Mouse (Mus musculus) ES-Bruce4 (cell line): ENCODE measurements around the gene Bcl2. TPM values are rescaled to one million over a fixed set of nuclear protein-coding genes. Genes with fewer than 3 reads are reported as not detected.

ENCODE experiments used
- H3K27ac ChIP-seq: 2 replicates; pipeline ENCODE4 v1.5.1; 2012; ENCODE audit warnings: low read length, inconsistent platforms; ENCODE audit not compliant: insufficient read depth
- H3K27me3 ChIP-seq: 2 replicates; pipeline ENCODE4 v1.6.1; 2012; ENCODE audit warnings: mild to moderate bottlenecking, low read length, inconsistent platforms; ENCODE audit not compliant: control insufficient read depth, poor library complexity, insufficient read depth, severe bottlenecking
- H3K36me3 ChIP-seq: 2 replicates; pipeline ENCODE4 v1.6.1; 2012; ENCODE audit warnings: inconsistent platforms, mild to moderate bottlenecking, low read length, moderate library complexity; ENCODE audit not compliant: control insufficient read depth, poor library complexity, insufficient read depth, severe bottlenecking
- H3K4me1 ChIP-seq: one replicate; pipeline ENCODE4 v1.8.1; 2011; ENCODE audit warnings: low read length; ENCODE audit not compliant: control insufficient read depth, insufficient read depth
- H3K4me3 ChIP-seq: 2 replicates; pipeline ENCODE4 v1.5.1; 2011; ENCODE audit warnings: low read depth, mild to moderate bottlenecking, low read length
- H3K9ac ChIP-seq: 2 replicates; pipeline ENCODE4 v1.6.1; 2012; ENCODE audit warnings: low read depth, mild to moderate bottlenecking, inconsistent platforms; ENCODE audit not compliant: poor library complexity, severe bottlenecking
- H3K9me3 ChIP-seq: replicated peaks from 2 replicates; pipeline ENCODE4 v1.6.1; 2012; ENCODE audit warnings: mild to moderate bottlenecking, low read length, inconsistent platforms; ENCODE audit not compliant: control insufficient read depth, poor library complexity, insufficient read depth, severe bottlenecking
- CTCF ChIP-seq: IDR thresholded peaks from one replicate; pipeline ENCODE4 v1.8.1; 2011; ENCODE audit warnings: low read depth, low read length
- EP300 ChIP-seq: IDR thresholded peaks from 2 replicates; pipeline ENCODE4 v1.6.1; 2011; ENCODE audit warnings: low read depth, low read length; ENCODE audit not compliant: insufficient read depth
- POLR2A ChIP-seq: IDR thresholded peaks from one replicate; pipeline ENCODE4 v1.8.1; 2011; ENCODE audit warnings: low read length; ENCODE audit not compliant: insufficient read depth
- polyA plus RNA-seq: library from polyadenylated mRNA; stranded (reverse); fragments of >200 nt; gene quantifications from 2 replicates; pipeline ENCODE4 v1.2.4, GENCODE M21; 2011; ENCODE audit warnings: low read depth; ENCODE audit not compliant: missing spikeins, insufficient read depth, insufficient read length

Gene Bcl2
- polyA plus RNA-seq, 1 experiment, result 3.0 TPM

GRCm38 (mm10) chr1:106566120-106567086 lies 147.7 kb downstream of the Bcl2 start:
- Histone ChIP-seq H3K27me3 (no peaks in the 10 kb centered on the region), H3K36me3 (no peaks in the 10 kb centered on the region), H3K4me3 (no peak overlapping the region), H3K9ac (no peak overlapping the region), H3K9me3 (no peaks in the 10 kb centered on the region), H3K4me1 (peaks cover under 1% of the 10 kb centered on the region), H3K27ac (no peak overlapping the region)
- TF ChIP-seq POLR2A, result no peak
- TF ChIP-seq CTCF, result no peak
- no peak for TF ChIP-seq EP300

GRCm38 (mm10) chr1:106565238-106565637 lies 148.8 kb downstream of the Bcl2 start:
- peaks cover 5% of the 10 kb centered on the region for H3K4me1 ChIP-seq
- TF ChIP-seq EP300 (no peak), CTCF (no peak), POLR2A (no peak)
- H3K4me3 ChIP-seq, result no peak overlapping the region
- H3K9me3 ChIP-seq, result no peaks in the 10 kb centered on the region
- no peak overlapping the region for H3K27ac ChIP-seq
- no peaks in the 10 kb centered on the region for H3K27me3 ChIP-seq
- H3K9ac ChIP-seq, result no peak overlapping the region
- H3K36me3 ChIP-seq, result no peaks in the 10 kb centered on the region

- H3K36me3 ChIP-seq, result no peaks in the 10 kb centered on the region
- H3K27ac ChIP-seq, result peak overlapping the region; percentile 4; the same call in 1 of the 2 replicates
- H3K9ac ChIP-seq, result no peak overlapping the region
- H3K4me1 ChIP-seq, result peaks cover 5% of the 10 kb centered on the region
- H3K4me3 ChIP-seq, result no peak overlapping the region
- TF ChIP-seq EP300, result no peak
- no peak for TF ChIP-seq POLR2A
- no peak for TF ChIP-seq CTCF
- H3K27me3 ChIP-seq, result no peaks in the 10 kb centered on the region
- H3K9me3 ChIP-seq, result no peaks in the 10 kb centered on the region
Measured at GRCm38 (mm10) chr1:106564436-106564835, 149.6 kb downstream of the Bcl2 start.

GRCm38 (mm10) chr1:106562751-106563150 lies 151.3 kb downstream of the Bcl2 start:
- Histone ChIP-seq H3K9ac (no peak overlapping the region), H3K4me3 (no peak overlapping the region), H3K9me3 (no peaks in the 10 kb centered on the region), H3K27me3 (no peaks in the 10 kb centered on the region), H3K4me1 (peaks cover 5% of the 10 kb centered on the region), H3K27ac (no peak overlapping the region), H3K36me3 (no peaks in the 10 kb centered on the region)
- TF ChIP-seq EP300, result no peak
- TF ChIP-seq POLR2A, result no peak
- no peak for TF ChIP-seq CTCF

- Histone ChIP-seq H3K27ac (no peak overlapping the region), H3K27me3 (no peaks in the 10 kb centered on the region), H3K4me3 (no peak overlapping the region), H3K4me1 (peaks cover 5% of the 10 kb centered on the region), H3K36me3 (no peaks in the 10 kb centered on the region), H3K9me3 (no peaks in the 10 kb centered on the region), H3K9ac (no peak overlapping the region)
- TF ChIP-seq EP300 (no peak), CTCF (no peak), POLR2A (no peak)
Measured at GRCm38 (mm10) chr1:106561085-106561760, 152.9 kb downstream of the Bcl2 start.

- Histone ChIP-seq H3K9ac (no peak overlapping the region), H3K36me3 (no peaks in the 10 kb centered on the region), H3K4me3 (no peak overlapping the region), H3K27ac (no peak overlapping the region), H3K27me3 (no peaks in the 10 kb centered on the region), H3K4me1 (peaks cover 5% of the 10 kb centered on the region), H3K9me3 (no peaks in the 10 kb centered on the region)
- TF ChIP-seq POLR2A (no peak), CTCF (no peak), EP300 (no peak)
Measured at GRCm38 (mm10) chr1:106560105-106560504, 154.0 kb downstream of the Bcl2 start.
